Mouse (Mus musculus) kidney, embryonic 16.5 days (tissue): Measurements from ENCODE around the gene Ahdc1. TPM values are rescaled to one million over a fixed set of nuclear protein-coding genes. Genes with fewer than 3 reads are reported as not detected.
"Not testable (repeated sequence)": the region's sequence is repeated elsewhere in the genome, so short reads cannot be mapped to it uniquely, and the experiment has no call there.

Experiments used
- ATAC-seq: fragments of 200-750 bp; cut with Nextera tagmentation; 2 replicates; pipeline ENCODE4 v1.8.0; 2017; ENCODE audit warnings: moderate TSS enrichment; ENCODE audit not compliant: low FRiP score, low TSS enrichment
- H3K27ac ChIP-seq: fragments of 300-500 bp; sonication (generic); 2 replicates; pipeline ENCODE4 v1.5.1; 2014; ENCODE audit warnings: low read length
- H3K27me3 ChIP-seq: fragments of 300-500 bp; sonication (generic); 2 replicates; pipeline ENCODE4 v1.6.1; 2014; ENCODE audit warnings: low read length, control low read depth, mixed read lengths; ENCODE audit not compliant: insufficient read depth
- H3K36me3 ChIP-seq: fragments of 300-500 bp; sonication (generic); 2 replicates; pipeline ENCODE4 v1.6.1; 2014; ENCODE audit warnings: low read length, control low read depth, mixed read lengths; ENCODE audit not compliant: insufficient read depth
- H3K4me1 ChIP-seq: fragments of 300-500 bp; sonication (generic); 2 replicates; pipeline ENCODE4 v1.6.1; 2014; ENCODE audit warnings: low read length, control low read depth, mixed read lengths; ENCODE audit not compliant: insufficient read depth
- H3K4me2 ChIP-seq: fragments of 300-500 bp; sonication (generic); replicated peaks from 2 replicates; pipeline ENCODE4 v1.6.1; 2014; ENCODE audit warnings: low read depth, low read length
- H3K4me3 ChIP-seq: fragments of 300-500 bp; sonication (generic); 2 replicates; pipeline ENCODE4 v1.5.1; 2014; ENCODE audit warnings: mild to moderate bottlenecking, low read length
- H3K9ac ChIP-seq: fragments of 300-500 bp; sonication (generic); replicated peaks from 2 replicates; pipeline ENCODE4 v1.6.1; 2014; ENCODE audit warnings: low read length
- H3K9me3 ChIP-seq: fragments of 300-500 bp; sonication (generic); 2 replicates; pipeline ENCODE4 v1.6.1; 2016; ENCODE audit warnings: low read length, control low read depth
- WGBS: fragments of 180-500 bp; shearing (Covaris S2); extraction: QIAGEN DNeasy Blood & Tissue Kit; methylation state at CpG from one replicate; pipeline ENCODE4 v1.1.7; 2014; 5-methylcytosine and 5-hydroxymethylcytosine counted together
- polyA plus RNA-seq: library from polyadenylated mRNA; unstranded; fragments of >200 nt; fragmentation: Nextera tagmentation; extraction: Ambion mirVana; gene quantifications from 2 replicates; pipeline ENCODE4 v1.2.1, GENCODE M21; 2015

The Ahdc1 gene
- polyA plus RNA-seq, 1 experiment from 2014 or later: 11.7 TPM

- no peaks in the 10 kb centered on the region for H3K9me3 ChIP-seq
- H3K9ac ChIP-seq: no peak overlapping the region
- H3K27me3 ChIP-seq: no peaks in the 10 kb centered on the region
- peak overlapping the region; percentile 25; the same call in 1 of the 2 replicates for H3K27ac ChIP-seq
- 51% methylated on average over 7 of the region's 7 CpGs for WGBS
- H3K4me1 ChIP-seq: peaks cover 8% of the 10 kb centered on the region; the same call in 1 of the 2 replicates
- no peak overlapping the region for H3K4me2 ChIP-seq
- no peaks in the 10 kb centered on the region for H3K36me3 ChIP-seq
- H3K4me3 ChIP-seq: no peak overlapping the region
- peak; percentile 43 for ATAC-seq
Measured at GRCm38 (mm10) chr4:132983664-132984512, 27.2 kb upstream of the Ahdc1 start.

GRCm38 (mm10) chr4:132988581-132989355 lies 22.3 kb upstream of the Ahdc1 start:
- Histone ChIP-seq H3K9ac (no peak overlapping the region), H3K4me3 (no peak overlapping the region), H3K27me3 (no peaks in the 10 kb centered on the region), H3K36me3 (no peaks in the 10 kb centered on the region), H3K9me3 (no peaks in the 10 kb centered on the region), H3K4me1 (peaks cover 8% of the 10 kb centered on the region; the same call in 1 of the 2 replicates), H3K27ac (no peak overlapping the region), H3K4me2 (no peak overlapping the region)
- no peak for ATAC-seq
- WGBS: 85% methylated on average over 6 of the region's 6 CpGs

- Histone ChIP-seq H3K4me3 (no peak overlapping the region), H3K27ac (no peak overlapping the region), H3K4me2 (no peak overlapping the region), H3K4me1 (no peaks in the 10 kb centered on the region), H3K36me3 (no peaks in the 10 kb centered on the region), H3K9me3 (no peaks in the 10 kb centered on the region), H3K9ac (no peak overlapping the region), H3K27me3 (no peaks in the 10 kb centered on the region)
- ATAC-seq: no peak
- WGBS: 69% methylated on average over 4 of the region's 4 CpGs
Measured at GRCm38 (mm10) chr4:132993553-132993952, 17.5 kb upstream of the Ahdc1 start.

DNA sequence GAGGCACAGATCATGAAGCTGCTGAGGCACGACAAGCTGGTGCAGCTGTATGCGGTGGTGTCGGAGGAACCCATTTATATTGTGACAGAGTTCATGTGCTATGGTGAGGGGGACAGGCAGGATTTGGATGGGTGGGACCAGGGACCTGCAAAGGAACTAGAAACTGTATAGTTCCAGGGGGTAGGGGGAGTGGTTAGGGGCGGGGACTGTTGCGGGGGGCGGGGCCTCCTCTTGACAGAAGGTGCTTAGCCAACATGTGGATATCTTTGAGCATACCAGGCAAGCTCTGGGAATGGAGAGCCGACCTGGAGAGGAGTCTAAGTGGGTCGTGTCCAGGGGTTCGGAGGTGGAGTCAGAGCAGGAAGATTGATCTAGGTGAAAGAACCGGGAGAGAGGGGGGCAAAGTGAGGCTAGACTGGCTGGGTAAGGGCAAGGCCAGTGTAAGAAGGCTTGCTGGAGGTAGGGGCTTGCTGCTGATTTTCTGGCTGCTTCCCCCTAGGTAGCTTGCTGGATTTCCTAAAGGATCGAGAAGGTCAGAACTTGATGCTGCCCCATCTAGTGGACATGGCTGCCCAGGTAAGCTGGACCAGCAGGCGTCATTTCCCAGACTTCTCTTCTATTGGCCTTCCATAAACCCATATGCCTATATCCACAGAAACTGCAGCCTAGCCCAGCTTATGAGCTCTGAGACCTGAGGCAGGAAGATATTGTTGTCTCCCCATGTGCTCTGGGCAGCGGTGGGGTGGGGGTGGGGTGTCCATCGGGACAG lies 13.4 kb upstream of the Ahdc1 start:
- no peaks in the 10 kb centered on the region for H3K4me1 ChIP-seq
- H3K27ac ChIP-seq: no peak overlapping the region
- WGBS: 36% methylated on average over 14 of the region's 14 CpGs
- H3K4me2 ChIP-seq: no peak overlapping the region
- peak; percentile 27; the same call in 1 of the 2 replicates for ATAC-seq
- no peaks in the 10 kb centered on the region for H3K9me3 ChIP-seq
- H3K36me3 ChIP-seq: no peaks in the 10 kb centered on the region
- no peaks in the 10 kb centered on the region for H3K27me3 ChIP-seq
- no peak overlapping the region for H3K4me3 ChIP-seq
- no peak overlapping the region for H3K9ac ChIP-seq

GRCm38 (mm10) chr4:133002896-133003295 lies 8.2 kb upstream of the Ahdc1 start:
- no peaks in the 10 kb centered on the region for H3K9me3 ChIP-seq
- 40% methylated on average over 10 of the region's 10 CpGs for WGBS
- no peak overlapping the region for H3K4me3 ChIP-seq
- no peak for ATAC-seq
- peaks cover 7% of the 10 kb centered on the region for H3K4me1 ChIP-seq
- H3K27ac ChIP-seq: no peak overlapping the region
- no peak overlapping the region for H3K9ac ChIP-seq
- H3K4me2 ChIP-seq: no peak overlapping the region
- H3K36me3 ChIP-seq: no peaks in the 10 kb centered on the region
- H3K27me3 ChIP-seq: no peaks in the 10 kb centered on the region

- H3K36me3 ChIP-seq: no peaks in the 10 kb centered on the region
- H3K4me3 ChIP-seq: no peak overlapping the region
- no peak overlapping the region for H3K9ac ChIP-seq
- no peak overlapping the region for H3K4me2 ChIP-seq
- 43% methylated on average over 21 of the region's 21 CpGs for WGBS
- peaks cover 13% of the 10 kb centered on the region for H3K4me1 ChIP-seq
- no peaks in the 10 kb centered on the region for H3K9me3 ChIP-seq
- no peak for ATAC-seq
- H3K27me3 ChIP-seq: no peaks in the 10 kb centered on the region
- H3K27ac ChIP-seq: no peak overlapping the region
Measured at GRCm38 (mm10) chr4:133003316-133004018, 7.6 kb upstream of the Ahdc1 start.

DNA sequence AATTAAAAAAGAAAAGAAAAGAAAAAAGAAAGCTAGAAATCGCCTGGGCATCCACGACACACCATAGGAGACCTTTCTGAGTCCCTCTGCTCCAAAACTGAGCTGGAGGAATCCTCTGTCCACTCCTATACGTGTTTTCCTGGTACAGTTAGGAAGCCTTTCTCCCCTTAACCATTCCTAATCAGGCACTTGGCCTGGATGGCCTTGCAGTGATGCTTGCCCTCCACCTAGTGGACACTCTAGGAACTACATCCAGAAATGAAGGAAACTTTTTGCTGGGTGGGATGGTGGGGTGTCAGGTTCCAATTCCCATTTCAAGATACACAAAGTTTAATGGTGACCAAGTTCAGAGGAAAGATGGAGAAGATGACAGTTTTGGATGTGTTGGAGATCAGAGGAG lies 5.8 kb upstream of the Ahdc1 start:
- 0 out of 2 replicates have a peak, but pooled peaks have one; percentile 49 for ATAC-seq
- H3K9ac ChIP-seq: no peak overlapping the region
- H3K4me2 ChIP-seq: no peak overlapping the region

GRCm38 (mm10) chr4:133005885-133006451 lies 5.1 kb upstream of the Ahdc1 start:
- H3K36me3 ChIP-seq, H3K4me3 ChIP-seq, H3K9me3 ChIP-seq, ATAC-seq, H3K4me2 ChIP-seq, H3K9ac ChIP-seq, H3K27ac ChIP-seq: not testable (repeated sequence)
- Histone ChIP-seq H3K4me1 (peaks cover 20% of the 10 kb centered on the region), H3K27me3 (peaks cover 12% of the 10 kb centered on the region)
- WGBS: 25% methylated on average over 6 of the region's 6 CpGs

More for the DNA sequence above, 5.8 kb upstream of the Ahdc1 start:
- WGBS: 6% methylated on average over 3 of the region's 3 CpGs
- Histone ChIP-seq H3K4me3 (no peak overlapping the region), H3K27ac (no peak overlapping the region), H3K4me1 (peaks cover 13% of the 10 kb centered on the region), H3K9me3 (no peaks in the 10 kb centered on the region), H3K27me3 (peaks cover 6% of the 10 kb centered on the region; the same call in 1 of the 2 replicates), H3K36me3 (no peaks in the 10 kb centered on the region)
